Mouse (Mus musculus) stomach, embryonic 16.5 days (tissue): ENCODE results near the gene March2. TPM values are rescaled to one million over a fixed set of nuclear protein-coding genes. Genes with fewer than 3 reads are reported as not detected.

Experiments
- ATAC-seq: fragments of 200-750 bp; cut with Nextera tagmentation; 2 replicates; pipeline ENCODE4 v1.8.0; 2017; ENCODE audit warnings: moderate number of reproducible peaks, moderate TSS enrichment; ENCODE audit not compliant: insufficient read depth, low FRiP score
- H3K27ac ChIP-seq: fragments of 300-500 bp; sonication (generic); 2 replicates; pipeline ENCODE4 v1.5.1; 2014; ENCODE audit warnings: low read length
- H3K27me3 ChIP-seq: fragments of 300-500 bp; sonication (generic); 2 replicates; pipeline ENCODE4 v1.6.1; 2014; ENCODE audit warnings: low read length, control low read depth, mixed read lengths; ENCODE audit not compliant: control insufficient read depth, insufficient read depth
- H3K36me3 ChIP-seq: fragments of 300-500 bp; sonication (generic); 2 replicates; pipeline ENCODE4 v1.6.1; 2014; ENCODE audit warnings: low read length; ENCODE audit not compliant: control insufficient read depth, insufficient read depth
- H3K4me1 ChIP-seq: fragments of 300-500 bp; sonication (generic); 2 replicates; pipeline ENCODE4 v1.6.1; 2014; ENCODE audit warnings: low read length, control low read depth, mixed read lengths; ENCODE audit not compliant: control insufficient read depth, insufficient read depth
- H3K4me2 ChIP-seq: fragments of 300-500 bp; sonication (generic); 2 replicates; pipeline ENCODE4 v1.6.1; 2014; ENCODE audit warnings: low read depth, low read length, mixed read lengths
- H3K4me3 ChIP-seq: fragments of 300-500 bp; sonication (generic); replicated peaks from 2 replicates; pipeline ENCODE4 v1.5.1; 2014; ENCODE audit warnings: mild to moderate bottlenecking, low read length
- H3K9ac ChIP-seq: fragments of 300-500 bp; sonication (generic); 2 replicates; pipeline ENCODE4 v1.6.1; 2014; ENCODE audit warnings: low read length
- H3K9me3 ChIP-seq: fragments of 300-500 bp; sonication (generic); replicated peaks from 2 replicates; pipeline ENCODE4 v1.6.1; 2016; ENCODE audit warnings: low read length, control low read depth; ENCODE audit not compliant: control insufficient read depth
- WGBS: fragments of 180-500 bp; shearing (Covaris S2); extraction: QIAGEN DNeasy Blood & Tissue Kit; methylation state at CpG from one replicate; pipeline ENCODE4 v1.1.7; 2014; 5-methylcytosine and 5-hydroxymethylcytosine counted together
- polyA plus RNA-seq: library from polyadenylated mRNA; unstranded; fragments of >200 nt; fragmentation: Nextera tagmentation; extraction: Ambion mirVana; gene quantifications from 2 replicates; pipeline ENCODE4 v1.2.1, GENCODE M21; 2015

March2 gene
- polyA plus RNA-seq, 1 experiment from 2014 or later, result 58.8 TPM

DNA sequence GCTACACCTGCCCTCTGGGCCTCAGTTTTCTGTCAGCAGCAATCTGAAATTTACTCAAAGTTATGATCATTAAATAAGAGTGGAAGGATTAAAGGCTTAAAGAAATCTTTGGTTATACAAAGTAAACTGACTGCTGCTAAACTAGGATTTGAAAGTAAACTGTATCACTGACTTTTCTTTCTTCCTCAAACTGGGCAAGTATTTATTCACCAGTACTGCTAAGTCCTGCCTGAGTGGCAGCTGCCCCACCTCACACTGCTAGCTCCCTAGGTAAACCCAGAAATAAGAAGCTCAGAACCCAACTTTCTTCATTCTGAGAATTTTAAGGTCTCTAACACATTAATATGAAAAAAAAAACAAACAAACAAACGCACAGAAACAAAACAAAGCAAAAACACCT lies 44.6 kb downstream of the March2 start:
- H3K9ac ChIP-seq, result no peak overlapping the region
- H3K27me3 ChIP-seq, result no peaks in the 10 kb centered on the region
- H3K9me3 ChIP-seq, result no peaks in the 10 kb centered on the region
- H3K27ac ChIP-seq, result no peak overlapping the region
- WGBS, result 69% methylated on average over 1 of the region's 1 CpGs
- H3K4me2 ChIP-seq, result peak overlapping the region; percentile 10; the same call in 1 of the 2 replicates
- no peak overlapping the region for H3K4me3 ChIP-seq
- H3K36me3 ChIP-seq, result peaks cover 12% of the 10 kb centered on the region; the same call in 1 of the 2 replicates
- H3K4me1 ChIP-seq, result peaks cover 17% of the 10 kb centered on the region
- peak; percentile 60; the same call in 1 of the 2 replicates for ATAC-seq

DNA sequence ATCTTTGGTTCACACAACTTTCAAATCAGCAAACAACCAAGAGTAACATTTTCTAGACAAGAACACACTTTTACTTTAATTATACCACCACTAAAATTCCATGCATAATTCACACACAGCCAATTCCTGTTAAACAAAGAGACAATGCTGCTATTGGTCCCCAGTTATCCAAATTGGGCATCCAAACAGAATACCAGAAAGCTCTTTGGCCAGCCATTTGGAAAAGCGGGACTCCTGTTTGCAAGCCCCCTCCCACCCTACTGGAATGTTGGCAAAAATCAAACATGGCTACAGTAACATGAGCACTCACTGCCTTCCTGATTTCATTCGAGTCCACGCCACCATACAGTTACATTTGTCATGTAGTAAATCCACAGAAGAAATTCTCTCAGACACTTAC lies 48.8 kb downstream of the March2 start:
- Histone ChIP-seq H3K36me3 (peaks cover 3% of the 10 kb centered on the region; the same call in 1 of the 2 replicates), H3K4me3 (no peak overlapping the region), H3K9me3 (no peaks in the 10 kb centered on the region), H3K4me2 (no peak overlapping the region), H3K9ac (no peak overlapping the region), H3K4me1 (peaks cover 14% of the 10 kb centered on the region), H3K27me3 (no peaks in the 10 kb centered on the region), H3K27ac (no peak overlapping the region)
- no peak for ATAC-seq
- WGBS, result 89% methylated on average over 3 of the region's 3 CpGs

DNA sequence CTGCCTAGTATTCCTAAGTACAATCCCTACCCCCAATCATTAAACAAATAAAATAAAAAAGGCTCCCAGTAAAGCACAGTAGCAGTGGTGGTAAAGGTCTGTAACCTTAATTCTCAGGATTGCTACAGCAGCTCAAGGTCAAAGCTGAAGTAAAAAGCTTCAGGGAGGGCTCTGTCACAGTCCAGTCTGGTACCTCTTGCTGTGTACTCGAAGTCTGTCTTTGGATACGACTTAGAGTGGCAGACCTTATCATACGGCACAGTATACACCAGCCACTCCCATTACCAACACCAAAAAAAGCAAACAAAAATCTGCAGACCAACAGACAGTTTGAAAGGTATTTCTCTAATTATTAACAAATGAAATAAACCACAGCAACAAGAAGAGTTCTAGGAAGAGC lies 51.7 kb downstream of the March2 start:
- no peak for ATAC-seq
- H3K27ac ChIP-seq, result no peak overlapping the region; the same call in 1 of the 2 replicates
- 65% methylated on average over 3 of the region's 3 CpGs for WGBS
- H3K9ac ChIP-seq, result no peak overlapping the region
- no peak overlapping the region for H3K4me2 ChIP-seq
- no peak overlapping the region for H3K4me3 ChIP-seq
- peaks cover 6% of the 10 kb centered on the region; the same call in 1 of the 2 replicates for H3K4me1 ChIP-seq
- no peaks in the 10 kb centered on the region for H3K9me3 ChIP-seq
- H3K27me3 ChIP-seq, result no peaks in the 10 kb centered on the region
- H3K36me3 ChIP-seq, result peaks cover 13% of the 10 kb centered on the region

DNA sequence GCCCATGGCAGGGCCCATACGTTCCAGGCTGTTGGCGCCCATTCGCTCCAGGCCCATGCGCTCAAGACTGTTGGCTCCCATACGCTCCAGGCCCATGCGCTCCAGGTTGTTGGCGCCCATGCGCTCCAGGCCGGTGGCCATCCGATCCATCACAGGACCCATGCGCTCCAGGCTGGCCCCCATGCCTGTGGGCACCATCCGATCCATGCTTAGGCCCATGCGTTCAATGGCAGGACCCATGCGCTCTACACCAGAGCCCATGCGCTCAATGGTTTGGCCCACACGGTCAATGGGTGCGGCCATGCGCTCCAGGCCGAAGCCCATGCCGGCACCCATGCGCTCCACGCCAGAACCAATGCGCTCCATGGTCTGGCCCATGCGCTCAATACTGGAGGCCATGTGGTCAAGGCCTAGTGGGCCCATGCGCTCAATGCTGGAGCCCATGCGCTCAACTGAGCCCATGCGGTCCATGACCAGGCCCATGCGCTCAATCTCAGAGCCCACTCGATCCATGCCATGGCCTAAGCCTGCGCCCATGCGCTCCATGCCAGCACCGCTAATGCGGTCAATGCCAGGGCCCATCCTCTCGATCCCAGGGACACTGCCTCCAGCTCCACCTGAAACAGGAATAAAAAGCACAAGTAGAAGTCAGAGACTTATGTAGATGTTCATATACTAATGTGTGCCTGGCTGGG lies 68.5 kb downstream of the March2 start:
- no peaks in the 10 kb centered on the region for H3K9me3 ChIP-seq
- H3K4me1 ChIP-seq, result no peaks in the 10 kb centered on the region
- ATAC-seq, result peak; percentile 29; the same call in 1 of the 2 replicates
- H3K36me3 ChIP-seq, result peaks cover 45% of the 10 kb centered on the region
- no peak overlapping the region for H3K4me2 ChIP-seq
- H3K9ac ChIP-seq, result no peak overlapping the region
- H3K4me3 ChIP-seq, result no peak overlapping the region
- H3K27ac ChIP-seq, result no peak overlapping the region
- 97% methylated on average over 34 of the region's 34 CpGs for WGBS
- no peaks in the 10 kb centered on the region for H3K27me3 ChIP-seq

DNA sequence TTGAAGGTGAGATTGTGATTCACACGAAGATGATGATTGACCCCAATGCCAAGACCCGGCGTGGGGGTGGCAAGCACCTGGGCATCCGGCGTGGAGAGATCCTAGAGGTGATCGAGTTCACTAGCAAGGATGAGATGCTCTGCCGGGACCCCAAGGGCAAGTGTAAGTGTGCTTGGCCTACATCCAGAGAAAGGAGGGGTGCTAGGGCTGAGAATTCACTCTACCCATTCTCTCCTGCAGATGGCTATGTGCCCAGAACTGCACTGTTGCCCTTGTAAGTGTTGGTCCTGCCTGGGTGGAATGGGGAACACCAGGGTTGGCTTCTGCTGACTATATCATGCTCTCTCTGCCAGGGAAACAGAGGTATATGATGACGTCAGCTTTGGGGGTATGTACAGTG lies 73.4 kb downstream of the March2 start:
- no peak overlapping the region for H3K4me3 ChIP-seq
- 95% methylated on average over 8 of the region's 8 CpGs for WGBS

DNA sequence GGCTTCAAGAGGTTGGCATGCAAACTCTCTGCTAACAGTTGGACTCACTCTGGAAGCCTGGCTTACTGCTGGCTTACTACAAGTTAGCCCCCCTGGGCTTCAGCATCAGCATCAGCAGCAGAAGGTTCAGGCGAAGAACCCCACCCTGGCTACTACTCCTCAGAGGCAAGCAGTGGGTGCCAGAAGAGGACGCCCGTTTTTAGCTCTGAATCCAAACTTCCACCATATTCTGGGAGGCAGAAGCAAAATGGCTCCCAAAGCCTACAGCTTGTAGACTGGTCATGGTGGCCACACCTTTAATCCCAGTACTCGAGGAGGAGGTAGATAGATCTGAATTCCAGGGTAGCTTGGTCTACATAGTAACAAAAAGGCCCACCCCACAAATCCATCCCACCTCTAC lies 74.4 kb downstream of the March2 start:
- H3K4me2 ChIP-seq, result no peak overlapping the region
- H3K9ac ChIP-seq, result no peak overlapping the region
- no peaks in the 10 kb centered on the region for H3K27me3 ChIP-seq
- no peak for ATAC-seq
- whole genome bisulfite sequencing, result 95% methylated on average over 4 of the region's 4 CpGs
- H3K4me3 ChIP-seq, result no peak overlapping the region
- no peaks in the 10 kb centered on the region for H3K4me1 ChIP-seq
- H3K36me3 ChIP-seq, result peaks cover 21% of the 10 kb centered on the region
- no peak overlapping the region for H3K27ac ChIP-seq
- no peaks in the 10 kb centered on the region for H3K9me3 ChIP-seq

More for the DNA sequence above, 73.4 kb downstream of the March2 start:
- ATAC-seq, result no peak
- peaks cover 31% of the 10 kb centered on the region for H3K36me3 ChIP-seq
- no peak overlapping the region for H3K9ac ChIP-seq
- H3K4me2 ChIP-seq, result no peak overlapping the region
- H3K4me1 ChIP-seq, result no peaks in the 10 kb centered on the region
- no peaks in the 10 kb centered on the region for H3K9me3 ChIP-seq
- H3K27me3 ChIP-seq, result no peaks in the 10 kb centered on the region
- no peak overlapping the region for H3K27ac ChIP-seq

DNA sequence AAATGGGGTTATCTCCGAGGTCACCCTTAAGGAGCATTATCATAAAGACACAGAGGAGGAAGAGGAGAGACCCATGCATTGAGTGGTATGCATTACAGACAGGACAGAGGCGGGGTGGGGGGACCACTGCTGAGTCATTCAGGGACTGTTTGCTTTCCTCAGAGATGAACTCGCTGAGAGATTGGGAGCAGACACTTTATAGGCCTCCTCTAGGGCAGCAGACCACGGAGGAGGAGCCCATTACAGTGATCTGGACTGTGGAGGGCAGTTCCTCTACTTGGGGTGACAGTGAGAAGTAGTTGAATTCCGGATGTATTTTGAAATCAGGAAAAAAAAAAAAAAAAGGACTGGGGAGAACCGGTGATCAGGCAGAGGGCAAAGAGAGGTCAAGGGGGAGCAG lies 78.7 kb downstream of the March2 start:
- no peak overlapping the region for H3K9ac ChIP-seq
- no peaks in the 10 kb centered on the region for H3K4me1 ChIP-seq
- ATAC-seq, result no peak
- H3K27ac ChIP-seq, result no peak overlapping the region
- H3K9me3 ChIP-seq, result no peaks in the 10 kb centered on the region
- H3K4me3 ChIP-seq, result no peak overlapping the region
- H3K36me3 ChIP-seq, result 0 out of 2 replicates have a peak, but pooled peaks cover 3% of the 10 kb centered on the region
- H3K27me3 ChIP-seq, result no peaks in the 10 kb centered on the region
- no peak overlapping the region for H3K4me2 ChIP-seq
- WGBS, result 47% methylated on average over 6 of the region's 6 CpGs

DNA sequence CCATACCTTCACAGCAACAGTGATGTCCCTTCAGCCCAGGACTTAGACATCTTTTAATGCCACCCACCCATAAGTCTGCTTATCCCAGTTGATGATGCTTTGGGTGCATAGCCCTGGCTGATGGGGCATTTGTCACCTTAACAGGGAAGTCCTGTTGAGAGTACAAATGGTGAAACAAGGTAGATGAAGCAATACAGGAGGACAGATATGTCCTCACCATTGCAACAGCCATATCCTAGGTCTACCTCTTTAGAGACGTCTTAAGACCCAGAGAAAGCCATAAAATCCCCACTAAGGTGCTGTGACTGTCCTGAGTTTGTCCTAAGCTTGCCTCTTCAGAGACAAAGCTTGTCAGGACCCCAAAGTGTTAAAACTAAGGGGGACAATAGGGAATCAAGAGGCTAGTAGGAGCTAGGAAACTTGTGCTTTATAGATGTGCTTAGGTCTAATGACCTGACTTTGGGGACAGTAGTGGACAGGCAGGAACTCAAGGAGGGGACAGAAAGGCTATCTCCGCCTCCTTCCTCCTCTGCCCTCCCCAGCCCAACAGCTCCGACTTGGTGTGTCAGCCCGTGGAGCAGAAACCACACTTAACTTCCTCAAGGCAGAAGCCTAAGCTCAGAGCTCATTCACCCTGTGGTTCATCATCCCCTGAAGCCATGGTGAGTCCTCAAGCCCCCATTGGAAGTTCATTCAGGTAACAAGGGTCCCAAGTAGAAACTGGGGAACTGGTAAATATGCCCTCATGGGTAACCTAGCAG lies 80.8 kb downstream of the March2 start, which contains the start of gene Pram1:
Gene Pram1 (plus strand): TSS at position 541 of the 761 bp plus-strand sequence.
- Histone ChIP-seq H3K27ac (no peak within 1 kb of the TSS), H3K27me3 (no peaks in the 10 kb centered on the region), H3K9ac (no peak within 1 kb of the TSS), H3K4me1 (no peaks in the 10 kb centered on the region), H3K4me3 (no peak within 1 kb of the TSS), H3K4me2 (no peak within 1 kb of the TSS), H3K9me3 (no peaks in the 10 kb centered on the region), H3K36me3 (no peaks in the 10 kb centered on the region)
- ATAC-seq, result no peak
- WGBS, result 87% methylated on average over 4 of the region's 4 CpGs

DNA sequence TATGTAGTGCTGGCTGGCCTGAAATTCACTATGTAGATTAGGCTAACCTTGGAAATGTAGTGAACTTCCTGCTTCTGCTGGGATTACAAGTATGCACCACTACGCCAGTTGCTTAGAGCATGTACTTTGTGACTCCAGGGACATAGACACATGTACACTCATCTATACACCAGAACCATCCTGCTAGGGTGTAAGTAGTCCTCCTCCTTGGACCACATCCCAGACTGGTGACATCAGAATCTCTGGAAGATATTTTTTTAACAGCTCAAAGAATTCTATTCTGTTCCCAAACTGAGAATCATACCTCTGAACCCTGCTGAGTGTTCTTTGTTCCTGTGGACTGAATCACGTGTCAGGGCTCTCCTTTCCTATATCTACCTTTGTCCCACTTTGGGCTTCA lies 81.4 kb downstream of the March2 start:
- H3K27me3 ChIP-seq, result no peaks in the 10 kb centered on the region
- no peak overlapping the region for H3K27ac ChIP-seq
- ATAC-seq, result no peak; the same call in 1 of the 2 replicates
- H3K4me3 ChIP-seq, result no peak overlapping the region
- no peak overlapping the region for H3K9ac ChIP-seq
- no peaks in the 10 kb centered on the region for H3K9me3 ChIP-seq
- WGBS, result 85% methylated on average over 2 of the region's 2 CpGs
- 0 out of 2 replicates have a peak, but pooled peaks cover under 1% of the 10 kb centered on the region for H3K36me3 ChIP-seq
- no peaks in the 10 kb centered on the region for H3K4me1 ChIP-seq
- no peak overlapping the region for H3K4me2 ChIP-seq
